Mouse (Mus musculus) heart, embryonic 16.5 days (tissue): ENCODE data around the gene Ak2. TPM values are rescaled to one million over a fixed set of nuclear protein-coding genes. Genes with fewer than 3 reads are reported as not detected.

ENCODE experiments used
- ATAC-seq: fragments of 200-750 bp; cut with Nextera tagmentation; replicated peaks from 2 replicates; pipeline ENCODE4 v1.8.0; 2017; ENCODE audit warnings: moderate number of reproducible peaks; ENCODE audit not compliant: insufficient read depth, low FRiP score; ENCODE audit errors: extremely low read depth
- H3K27ac ChIP-seq: fragments of 300-500 bp; sonication (generic); 2 replicates; pipeline ENCODE4 v1.5.1; 2014; ENCODE audit warnings: mild to moderate bottlenecking, low read length, control low read depth, moderate library complexity
- H3K27me3 ChIP-seq: fragments of 300-500 bp; sonication (generic); 2 replicates; pipeline ENCODE4 v1.6.1; 2014; ENCODE audit warnings: low read length, mixed read lengths; ENCODE audit not compliant: control insufficient read depth, insufficient read depth
- H3K36me3 ChIP-seq: fragments of 300-500 bp; sonication (generic); 2 replicates; pipeline ENCODE4 v1.6.1; 2014; ENCODE audit not compliant: control insufficient read depth, insufficient read depth
- H3K4me1 ChIP-seq: fragments of 300-500 bp; sonication (generic); 2 replicates; pipeline ENCODE4 v1.6.1; 2014; ENCODE audit warnings: low read length, mixed read lengths; ENCODE audit not compliant: control insufficient read depth, insufficient read depth
- H3K4me2 ChIP-seq: fragments of 300-500 bp; sonication (generic); 2 replicates; pipeline ENCODE4 v1.6.1; 2014; ENCODE audit warnings: low read depth, mild to moderate bottlenecking, control low read depth, low read length
- H3K4me3 ChIP-seq: fragments of 300-500 bp; sonication (generic); 2 replicates; pipeline ENCODE4 v1.5.1; 2014; ENCODE audit warnings: mild to moderate bottlenecking, control low read depth, low read length
- H3K9ac ChIP-seq: fragments of 300-500 bp; sonication (generic); 2 replicates; pipeline ENCODE4 v1.6.1; 2014; ENCODE audit warnings: low read length, control low read depth
- H3K9me3 ChIP-seq: fragments of 300-500 bp; sonication (generic); replicated peaks from 2 replicates; pipeline ENCODE4 v1.6.1; 2016; ENCODE audit warnings: low read length; ENCODE audit not compliant: control insufficient read depth
- WGBS: fragments of 180-500 bp; shearing (Covaris S2); extraction: QIAGEN DNeasy Blood & Tissue Kit; methylation state at CpG from one replicate; pipeline ENCODE4 v1.1.7; 2014; 5-methylcytosine and 5-hydroxymethylcytosine counted together
- polyA plus RNA-seq: library from polyadenylated mRNA; unstranded; fragments of >200 nt; fragmentation: Nextera tagmentation; extraction: Ambion mirVana; gene quantifications from 2 replicates; pipeline ENCODE4 v1.2.1, GENCODE M21; 2015

Gene Ak2
- polyA plus RNA-seq, 1 experiment from 2014 or later: 166 TPM

GRCm38 (mm10) chr4:129011604-129012121 lies 19.9 kb downstream of the Ak2 start:
- peak overlapping the region; percentile 2; the same call in 1 of the 2 replicates for H3K9ac ChIP-seq
- H3K4me1 ChIP-seq: peaks cover 37% of the 10 kb centered on the region
- H3K27ac ChIP-seq: peak overlapping the region; percentile 69
- no peak overlapping the region for H3K4me2 ChIP-seq
- peaks cover 31% of the 10 kb centered on the region for H3K36me3 ChIP-seq
- 32% methylated on average over 15 of the region's 15 CpGs for WGBS
- H3K4me3 ChIP-seq: no peak overlapping the region
- H3K27me3 ChIP-seq: no peaks in the 10 kb centered on the region
- no peaks in the 10 kb centered on the region for H3K9me3 ChIP-seq
- no peak for ATAC-seq

- H3K9ac ChIP-seq: no peak overlapping the region
- no peak overlapping the region for H3K4me2 ChIP-seq
- ATAC-seq: no peak
- H3K36me3 ChIP-seq: peaks cover 22% of the 10 kb centered on the region
- no peak overlapping the region for H3K27ac ChIP-seq
- WGBS: 47% methylated on average over 10 of the region's 10 CpGs
- no peaks in the 10 kb centered on the region for H3K27me3 ChIP-seq
- peaks cover 40% of the 10 kb centered on the region for H3K4me1 ChIP-seq
- H3K9me3 ChIP-seq: no peaks in the 10 kb centered on the region
- no peak overlapping the region for H3K4me3 ChIP-seq
Observed at GRCm38 (mm10) chr4:129013151-129013864, 21.6 kb downstream of the Ak2 start.

GRCm38 (mm10) chr4:129016329-129016728 lies 24.6 kb downstream of the Ak2 start:
- ATAC-seq: no peak
- no peaks in the 10 kb centered on the region for H3K36me3 ChIP-seq
- peaks cover 48% of the 10 kb centered on the region for H3K4me1 ChIP-seq
- no peak overlapping the region for H3K9ac ChIP-seq
- no peaks in the 10 kb centered on the region for H3K9me3 ChIP-seq
- no peak overlapping the region for H3K4me2 ChIP-seq
- 16% methylated on average over 4 of the region's 4 CpGs for WGBS
- no peak overlapping the region for H3K27ac ChIP-seq
- H3K27me3 ChIP-seq: no peaks in the 10 kb centered on the region
- H3K4me3 ChIP-seq: no peak overlapping the region

- no peaks in the 10 kb centered on the region for H3K36me3 ChIP-seq
- WGBS: 63% methylated on average over 10 of the region's 10 CpGs
- no peaks in the 10 kb centered on the region for H3K27me3 ChIP-seq
- no peak overlapping the region for H3K4me3 ChIP-seq
- H3K27ac ChIP-seq: no peak overlapping the region
- H3K9me3 ChIP-seq: no peaks in the 10 kb centered on the region
- H3K4me2 ChIP-seq: no peak overlapping the region
- no peak overlapping the region for H3K9ac ChIP-seq
- no peak for ATAC-seq
- H3K4me1 ChIP-seq: peaks cover 45% of the 10 kb centered on the region
Observed at GRCm38 (mm10) chr4:129017150-129017549, 25.4 kb downstream of the Ak2 start.

- Histone ChIP-seq H3K27me3 (no peaks in the 10 kb centered on the region), H3K4me3 (no peak overlapping the region), H3K9me3 (no peaks in the 10 kb centered on the region), H3K4me2 (no peak overlapping the region), H3K27ac (no peak overlapping the region), H3K36me3 (no peaks in the 10 kb centered on the region), H3K4me1 (peaks cover 35% of the 10 kb centered on the region), H3K9ac (no peak overlapping the region)
- no peak for ATAC-seq
- 83% methylated on average over 9 of the region's 9 CpGs for WGBS
Observed at GRCm38 (mm10) chr4:129018788-129019435, 27.2 kb downstream of the Ak2 start.

GRCm38 (mm10) chr4:129019788-129020187 lies 28.0 kb downstream of the Ak2 start:
- 70% methylated on average over 9 of the region's 9 CpGs for WGBS
- Histone ChIP-seq H3K27ac (no peak overlapping the region; the same call in 1 of the 2 replicates), H3K4me3 (no peak overlapping the region), H3K9ac (no peak overlapping the region), H3K36me3 (no peaks in the 10 kb centered on the region), H3K27me3 (no peaks in the 10 kb centered on the region), H3K4me2 (no peak overlapping the region), H3K4me1 (peaks cover 38% of the 10 kb centered on the region), H3K9me3 (no peaks in the 10 kb centered on the region)
- no peak for ATAC-seq

- 22% methylated on average over 6 of the region's 6 CpGs for WGBS
- H3K4me2 ChIP-seq: 0 out of 2 replicates have a peak overlapping the region, but pooled peaks have one; percentile 20
- no peak overlapping the region for H3K4me3 ChIP-seq
- no peaks in the 10 kb centered on the region for H3K36me3 ChIP-seq
- ATAC-seq: peak; percentile 82
- no peak overlapping the region for H3K9ac ChIP-seq
- no peaks in the 10 kb centered on the region for H3K9me3 ChIP-seq
- H3K4me1 ChIP-seq: peaks cover 44% of the 10 kb centered on the region
- H3K27ac ChIP-seq: peak overlapping the region; percentile 84
- H3K27me3 ChIP-seq: no peaks in the 10 kb centered on the region
Observed at GRCm38 (mm10) chr4:129020454-129020853, 28.7 kb downstream of the Ak2 start.

- ATAC-seq: no peak
- Histone ChIP-seq H3K4me1 (peaks cover 36% of the 10 kb centered on the region), H3K27ac (peak overlapping the region; percentile 84), H3K4me3 (no peak overlapping the region), H3K27me3 (no peaks in the 10 kb centered on the region), H3K4me2 (no peak overlapping the region), H3K36me3 (no peaks in the 10 kb centered on the region), H3K9me3 (no peaks in the 10 kb centered on the region), H3K9ac (peak overlapping the region; percentile 52)
- WGBS: 60% methylated on average over 3 of the region's 3 CpGs
Observed at GRCm38 (mm10) chr4:129021426-129021825, 29.7 kb downstream of the Ak2 start.

GRCm38 (mm10) chr4:129021886-129022285 lies 30.1 kb downstream of the Ak2 start:
- Histone ChIP-seq H3K9me3 (no peaks in the 10 kb centered on the region), H3K36me3 (no peaks in the 10 kb centered on the region), H3K27ac (peak overlapping the region; percentile 84), H3K4me1 (peaks cover 36% of the 10 kb centered on the region), H3K27me3 (no peaks in the 10 kb centered on the region), H3K4me3 (no peak overlapping the region), H3K9ac (no peak overlapping the region), H3K4me2 (no peak overlapping the region)
- 66% methylated on average over 4 of the region's 4 CpGs for WGBS
- ATAC-seq: no peak
